Mouse (Mus musculus) C3H10T1/2 (cell line): ENCODE data around the gene Krtap19-3. TPM values are rescaled to one million over a fixed set of nuclear protein-coding genes. Genes with fewer than 3 reads are reported as not detected.

Source experiments
- polyA plus RNA-seq, 2 experiments: library from polyadenylated mRNA; unstranded; fragments of >200 nt; fragmentation: generic; extraction: Trizol; gene quantifications; one replicate each; pipeline ENCODE4 v1.2.1; 2012; ENCODE audit warnings: missing spikeins in 2 of 2

Krtap19-3 gene
- polyA plus RNA-seq: not detected

GRCm38 (mm10) chr16:88877938-88878337, at the start of gene Krtap19-3:
Krtap19-3 (minus strand) TSS chr16:88878038.

DNA sequence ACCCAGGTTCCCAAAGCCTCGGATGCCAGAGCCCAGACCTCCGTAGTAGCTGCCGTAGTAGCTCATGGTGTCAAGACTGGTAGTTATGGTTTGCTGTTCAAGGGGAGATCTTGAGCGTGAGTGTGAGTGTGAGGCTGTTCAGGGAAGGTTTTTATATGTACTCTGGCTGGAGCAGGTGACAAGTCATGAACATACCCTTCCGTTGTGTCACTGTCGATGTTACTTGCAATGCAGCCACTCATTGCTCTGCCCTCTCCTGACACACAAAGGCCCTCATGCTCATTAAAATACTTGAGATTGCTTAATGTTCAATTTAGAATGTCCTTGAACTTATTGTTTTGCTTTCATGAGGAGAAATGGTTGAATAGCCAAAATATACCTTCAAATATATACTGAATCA, 18.5 kb upstream of the Krtap19-3 start, which contains the start of gene Krtap19-5:
Gene Krtap19-5, minus strand, starts transcription at position 101 of the 400 bp plus-strand sequence.

GRCm38 (mm10) chr16:88884989-88885388, 7.2 kb upstream of the Krtap19-3 start, which contains the start of gene Krtap19-4:
Krtap19-4 (minus strand) TSS chr16:88885089.

GRCm38 (mm10) chr16:88874169-88874568, 3.7 kb downstream of the Krtap19-3 start, which contains the start of gene Krtap19-2:
Krtap19-2 (minus strand) TSS chr16:88874269.

DNA sequence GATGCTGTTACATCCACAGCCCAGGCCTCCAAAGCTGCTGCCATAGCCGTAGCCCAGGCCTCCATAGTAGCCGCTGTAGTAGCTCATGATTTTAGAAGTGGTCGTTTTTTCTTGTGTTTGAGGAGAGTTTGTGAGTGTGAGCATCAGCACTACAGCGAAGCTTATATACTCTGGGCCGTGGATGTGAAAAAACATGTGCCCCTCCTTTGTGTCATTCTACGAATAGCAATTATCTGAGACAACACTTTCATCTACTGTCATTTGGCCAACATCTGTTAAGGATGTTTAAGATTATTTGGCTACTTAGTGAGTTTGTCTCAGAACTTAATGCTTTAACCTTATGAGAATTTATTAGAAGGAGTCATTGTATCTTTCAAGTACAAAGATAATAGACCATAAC, 8.5 kb downstream of the Krtap19-3 start, which contains the start of gene Krtap19-1:
Gene Krtap19-1, minus strand, starts transcription at position 101 of the 400 bp plus-strand sequence.

Other genes with a start within 250 kb of the Krtap19-3 start
- gene Krtap26-1, start 230.2 kb downstream of the Krtap19-3 start, polyA plus RNA-seq: not detected
- gene Krtap27-1, start 206.4 kb downstream of the Krtap19-3 start, polyA plus RNA-seq: not detected
- not detected for gene 2310061N02Rik, start 170.1 kb downstream of the Krtap19-3 start, polyA plus RNA-seq
- not detected for gene Krtap13-1, start 149.2 kb downstream of the Krtap19-3 start, polyA plus RNA-seq
- gene Krtap13, start 126.4 kb downstream of the Krtap19-3 start, polyA plus RNA-seq: not detected
- gene 2310034C09Rik, start 119.2 kb downstream of the Krtap19-3 start, polyA plus RNA-seq: not detected
- not detected for gene 2310057N15Rik, start 103.8 kb downstream of the Krtap19-3 start, polyA plus RNA-seq
- gene Gm5965, start 100.1 kb downstream of the Krtap19-3 start, polyA plus RNA-seq: not detected
- not detected for gene Gm20741, start 65.8 kb downstream of the Krtap19-3 start, polyA plus RNA-seq
- not detected for gene Krtap15, start 57.8 kb downstream of the Krtap19-3 start, polyA plus RNA-seq
- not detected for gene Krtap14, start 51.9 kb downstream of the Krtap19-3 start, polyA plus RNA-seq
- not detected for gene Krtap19-1, start 8.6 kb downstream of the Krtap19-3 start, polyA plus RNA-seq
- gene Krtap19-2, start 3.8 kb downstream of the Krtap19-3 start, polyA plus RNA-seq: not detected
- not detected for gene Krtap19-4, start 7.1 kb upstream of the Krtap19-3 start, polyA plus RNA-seq
- not detected for gene Krtap19-5, start 18.4 kb upstream of the Krtap19-3 start, polyA plus RNA-seq
- gene Krtap19-9b, start 54.2 kb upstream of the Krtap19-3 start, polyA plus RNA-seq: not detected
- not detected for gene Krtap16-3, start 84.8 kb upstream of the Krtap19-3 start, polyA plus RNA-seq
- not detected for gene Krtap22-2, start 132.7 kb upstream of the Krtap19-3 start, polyA plus RNA-seq
- gene Gm10229, start 137.2 kb upstream of the Krtap19-3 start, polyA plus RNA-seq: not detected
- not detected for gene Krtap6-1, start 153.7 kb upstream of the Krtap19-3 start, polyA plus RNA-seq
- not detected for gene Gm10228, start 163.4 kb upstream of the Krtap19-3 start, polyA plus RNA-seq
- gene Krtap6-5, start 169.8 kb upstream of the Krtap19-3 start, polyA plus RNA-seq: not detected
- not detected for gene 1110025L11Rik, start 186.0 kb upstream of the Krtap19-3 start, polyA plus RNA-seq
- not detected for gene Krtap6-3, start 206.0 kb upstream of the Krtap19-3 start, polyA plus RNA-seq